Mouse (Mus musculus) B cell, adult 62 days (primary cell): ENCODE measurements around the gene Nanp. TPM values are rescaled to one million over a fixed set of nuclear protein-coding genes. Genes with fewer than 3 reads are reported as not detected.

Experiments used
- total RNA-seq: library from RNA; stranded (reverse); gene quantifications from 4 replicates; pipeline ENCODE4 v1.2.4, GENCODE M21; 2023

Gene Nanp
- 6.3 to 9.9 TPM (median 7.0 TPM) in 4 replicates for total RNA-seq

GRCm38 (mm10) chr2:151039232-151039695, at the start of gene Nanp, which contains the start of gene Ninl:
Nanp (minus strand) TSS chr2:151039398.
Ninl (minus strand) TSS chr2:151039382.

Other genes starting within 250 kb of the Nanp start
- 56.2 to 72.1 TPM (median 59.0 TPM) in 4 replicates for gene Abhd12, start 134.7 kb downstream of the Nanp start, total RNA-seq
- 3.9 to 5.2 TPM (median 4.7 TPM) in 4 replicates for gene Gins1, start 134.0 kb downstream of the Nanp start, total RNA-seq
- 0.91 TPM in 1 of 4 replicates, not detected in the others for gene Ninl, start within 50 bp of the Nanp start, total RNA-seq
- not detected in 4 replicates for gene Gm14151, start 53.0 kb upstream of the Nanp start, total RNA-seq
- not detected in 4 replicates for gene Gm14147, start 58.8 kb upstream of the Nanp start, total RNA-seq